Mouse (Mus musculus) lung, embryonic 16.5 days (tissue): ENCODE results near the gene 2310022B05Rik. TPM values are rescaled to one million over a fixed set of nuclear protein-coding genes. Genes with fewer than 3 reads are reported as not detected.

Experiments used
- ATAC-seq: fragments of 200-750 bp; cut with Nextera tagmentation; 2 replicates; pipeline ENCODE4 v1.8.0; 2017; ENCODE audit warnings: low read depth, mild to moderate bottlenecking, moderate library complexity
- H3K27ac ChIP-seq: fragments of 300-500 bp; sonication (generic); 2 replicates; pipeline ENCODE4 v1.5.1; 2014; ENCODE audit warnings: mild to moderate bottlenecking, control low read depth, low read length
- H3K27me3 ChIP-seq: fragments of 300-500 bp; sonication (generic); 2 replicates; pipeline ENCODE4 v1.6.1; 2014; ENCODE audit warnings: low read depth, low read length, mixed read lengths; ENCODE audit not compliant: control insufficient read depth, insufficient read depth
- H3K36me3 ChIP-seq: fragments of 300-500 bp; sonication (generic); 2 replicates; pipeline ENCODE4 v1.6.1; 2014; ENCODE audit warnings: low read length; ENCODE audit not compliant: control insufficient read depth, insufficient read depth
- H3K4me1 ChIP-seq: fragments of 300-500 bp; sonication (generic); replicated peaks from 2 replicates; pipeline ENCODE4 v1.6.1; 2014; ENCODE audit warnings: low read length, mixed read lengths; ENCODE audit not compliant: control insufficient read depth, insufficient read depth
- H3K4me2 ChIP-seq: fragments of 300-500 bp; sonication (generic); 2 replicates; pipeline ENCODE4 v1.6.1; 2014; ENCODE audit warnings: low read depth, low read length, control low read depth
- H3K4me3 ChIP-seq: fragments of 300-500 bp; sonication (generic); 2 replicates; pipeline ENCODE4 v1.5.1; 2014; ENCODE audit warnings: mild to moderate bottlenecking, low read length, control low read depth
- H3K9ac ChIP-seq: fragments of 300-500 bp; sonication (generic); 2 replicates; pipeline ENCODE4 v1.6.1; 2014; ENCODE audit warnings: low read length, control low read depth
- H3K9me3 ChIP-seq: fragments of 300-500 bp; sonication (generic); 2 replicates; pipeline ENCODE4 v1.6.1; 2016; ENCODE audit warnings: low read length; ENCODE audit not compliant: control insufficient read depth
- WGBS: fragments of 180-500 bp; shearing (Covaris S2); extraction: QIAGEN DNeasy Blood & Tissue Kit; methylation state at CpG from one replicate; pipeline ENCODE4 v1.1.7; 2014; 5-methylcytosine and 5-hydroxymethylcytosine counted together
- polyA plus RNA-seq: library from polyadenylated mRNA; unstranded; fragments of >200 nt; fragmentation: Nextera tagmentation; extraction: Ambion mirVana; gene quantifications from 2 replicates; pipeline ENCODE4 v1.2.1, GENCODE M21; 2015

The 2310022B05Rik gene
- polyA plus RNA-seq, 1 experiment from 2014 or later: 30.1 TPM

- Histone ChIP-seq H3K9me3 (no peaks in the 10 kb centered on the region), H3K27ac (no peak overlapping the region), H3K4me1 (no peaks in the 10 kb centered on the region), H3K4me2 (no peak overlapping the region), H3K36me3 (peaks cover 13% of the 10 kb centered on the region), H3K4me3 (no peak overlapping the region), H3K9ac (no peak overlapping the region), H3K27me3 (no peaks in the 10 kb centered on the region)
- no peak for ATAC-seq
- WGBS: 71% methylated on average over 3 of the region's 3 CpGs
Observed at GRCm38 (mm10) chr8:124668798-124669197, 5.6 kb upstream of the 2310022B05Rik start.

- Histone ChIP-seq H3K9ac (no peak overlapping the region), H3K4me2 (no peak overlapping the region), H3K27ac (no peak overlapping the region), H3K9me3 (no peaks in the 10 kb centered on the region), H3K4me1 (peaks cover 29% of the 10 kb centered on the region), H3K27me3 (no peaks in the 10 kb centered on the region), H3K36me3 (no peaks in the 10 kb centered on the region), H3K4me3 (no peak overlapping the region)
- ATAC-seq: no peak
- 58% methylated on average over 3 of the region's 3 CpGs for WGBS
Observed at GRCm38 (mm10) chr8:124664414-124664813, 1.2 kb upstream of the 2310022B05Rik start.

GRCm38 (mm10) chr8:124663874-124664230, 683 bp upstream of the 2310022B05Rik start:
- Histone ChIP-seq H3K4me1 (peaks cover 29% of the 10 kb centered on the region), H3K9ac (peak overlapping the region; percentile 96; the same call in 1 of the 2 replicates)

GRCm38 (mm10) chr8:124662446-124663111, 590 bp downstream of the 2310022B05Rik start:
- Histone ChIP-seq H3K4me1 (peaks cover 36% of the 10 kb centered on the region), H3K9ac (peak overlapping the region; percentile 96), H3K9me3 (no peaks in the 10 kb centered on the region), H3K27me3 (no peaks in the 10 kb centered on the region), H3K36me3 (no peaks in the 10 kb centered on the region), H3K4me3 (peak overlapping the region; percentile 88), H3K4me2 (peak overlapping the region; percentile 85), H3K27ac (peak overlapping the region; percentile 91)
- WGBS: 1% methylated on average over 49 of the region's 49 CpGs
- peak; percentile 40 for ATAC-seq

More at GRCm38 (mm10) chr8:124663874-124664230, 683 bp upstream of the 2310022B05Rik start:
- Histone ChIP-seq H3K27me3 (no peaks in the 10 kb centered on the region), H3K9me3 (no peaks in the 10 kb centered on the region), H3K4me2 (peak overlapping the region; percentile 85), H3K36me3 (no peaks in the 10 kb centered on the region), H3K4me3 (peak overlapping the region; percentile 88), H3K27ac (peak overlapping the region; percentile 91)
- 51% methylated on average over 4 of the region's 4 CpGs for WGBS
- no peak for ATAC-seq

- peak overlapping the region; percentile 96 for H3K9ac ChIP-seq
- H3K36me3 ChIP-seq: no peaks in the 10 kb centered on the region
- ATAC-seq: no peak
- peak overlapping the region; percentile 91 for H3K27ac ChIP-seq
- H3K4me3 ChIP-seq: peak overlapping the region; percentile 88
- no peaks in the 10 kb centered on the region for H3K9me3 ChIP-seq
- H3K4me1 ChIP-seq: peaks cover 36% of the 10 kb centered on the region
- peak overlapping the region; percentile 85 for H3K4me2 ChIP-seq
- 10% methylated on average over 9 of the region's 9 CpGs for WGBS
- H3K27me3 ChIP-seq: no peaks in the 10 kb centered on the region
Observed at GRCm38 (mm10) chr8:124661781-124662180, 1.4 kb downstream of the 2310022B05Rik start.

GRCm38 (mm10) chr8:124658415-124658814, 4.8 kb downstream of the 2310022B05Rik start:
- H3K9me3 ChIP-seq: no peaks in the 10 kb centered on the region

GRCm38 (mm10) chr8:124657961-124658360, 5.2 kb downstream of the 2310022B05Rik start:
- peak overlapping the region; percentile 34; the same call in 1 of the 2 replicates for H3K27ac ChIP-seq
- peaks cover 53% of the 10 kb centered on the region for H3K4me1 ChIP-seq
- H3K9ac ChIP-seq: no peak overlapping the region

More at GRCm38 (mm10) chr8:124658415-124658814, 4.8 kb downstream of the 2310022B05Rik start:
- Histone ChIP-seq H3K4me3 (no peak overlapping the region), H3K4me2 (peak overlapping the region; percentile 4; the same call in 1 of the 2 replicates), H3K36me3 (no peaks in the 10 kb centered on the region; the same call in 1 of the 2 replicates), H3K27ac (peak overlapping the region; percentile 34; the same call in 1 of the 2 replicates), H3K4me1 (peaks cover 49% of the 10 kb centered on the region), H3K27me3 (no peaks in the 10 kb centered on the region), H3K9ac (peak overlapping the region; percentile 10; the same call in 1 of the 2 replicates)
- WGBS: 14% methylated on average over 2 of the region's 2 CpGs
- ATAC-seq: peak; percentile 15; the same call in 1 of the 2 replicates

GRCm38 (mm10) chr8:124653568-124654475, 9.3 kb downstream of the 2310022B05Rik start:
- Histone ChIP-seq H3K36me3 (peaks cover 3% of the 10 kb centered on the region), H3K27ac (peak overlapping the region; percentile 82), H3K9me3 (no peaks in the 10 kb centered on the region), H3K4me2 (no peak overlapping the region), H3K9ac (no peak overlapping the region; the same call in 1 of the 2 replicates), H3K4me1 (peaks cover 49% of the 10 kb centered on the region), H3K4me3 (no peak overlapping the region), H3K27me3 (no peaks in the 10 kb centered on the region)
- ATAC-seq: no peak
- 51% methylated on average over 28 of the region's 28 CpGs for WGBS

More at GRCm38 (mm10) chr8:124657961-124658360, 5.2 kb downstream of the 2310022B05Rik start:
- H3K9me3 ChIP-seq: no peaks in the 10 kb centered on the region
- no peaks in the 10 kb centered on the region; the same call in 1 of the 2 replicates for H3K36me3 ChIP-seq
- 60% methylated on average over 7 of the region's 7 CpGs for WGBS
- H3K4me2 ChIP-seq: no peak overlapping the region
- ATAC-seq: no peak
- no peaks in the 10 kb centered on the region for H3K27me3 ChIP-seq
- no peak overlapping the region for H3K4me3 ChIP-seq

GRCm38 (mm10) chr8:124652546-124652945, 10.6 kb downstream of the 2310022B05Rik start:
- peak overlapping the region; percentile 82 for H3K27ac ChIP-seq
- H3K4me1 ChIP-seq: peaks cover 46% of the 10 kb centered on the region

More at GRCm38 (mm10) chr8:124652546-124652945, 10.6 kb downstream of the 2310022B05Rik start:
- Histone ChIP-seq H3K9ac (0 out of 2 replicates have a peak overlapping the region, but pooled peaks have one; percentile 3), H3K27me3 (no peaks in the 10 kb centered on the region), H3K9me3 (no peaks in the 10 kb centered on the region), H3K4me3 (no peak overlapping the region), H3K4me2 (no peak overlapping the region), H3K36me3 (peaks cover 6% of the 10 kb centered on the region)
- ATAC-seq: peak; percentile 90
- WGBS: 18% methylated on average over 4 of the region's 4 CpGs
